Mouse (Mus musculus): ENCODE measurements around the gene Lamtor2.

The Lamtor2 gene

DNA sequence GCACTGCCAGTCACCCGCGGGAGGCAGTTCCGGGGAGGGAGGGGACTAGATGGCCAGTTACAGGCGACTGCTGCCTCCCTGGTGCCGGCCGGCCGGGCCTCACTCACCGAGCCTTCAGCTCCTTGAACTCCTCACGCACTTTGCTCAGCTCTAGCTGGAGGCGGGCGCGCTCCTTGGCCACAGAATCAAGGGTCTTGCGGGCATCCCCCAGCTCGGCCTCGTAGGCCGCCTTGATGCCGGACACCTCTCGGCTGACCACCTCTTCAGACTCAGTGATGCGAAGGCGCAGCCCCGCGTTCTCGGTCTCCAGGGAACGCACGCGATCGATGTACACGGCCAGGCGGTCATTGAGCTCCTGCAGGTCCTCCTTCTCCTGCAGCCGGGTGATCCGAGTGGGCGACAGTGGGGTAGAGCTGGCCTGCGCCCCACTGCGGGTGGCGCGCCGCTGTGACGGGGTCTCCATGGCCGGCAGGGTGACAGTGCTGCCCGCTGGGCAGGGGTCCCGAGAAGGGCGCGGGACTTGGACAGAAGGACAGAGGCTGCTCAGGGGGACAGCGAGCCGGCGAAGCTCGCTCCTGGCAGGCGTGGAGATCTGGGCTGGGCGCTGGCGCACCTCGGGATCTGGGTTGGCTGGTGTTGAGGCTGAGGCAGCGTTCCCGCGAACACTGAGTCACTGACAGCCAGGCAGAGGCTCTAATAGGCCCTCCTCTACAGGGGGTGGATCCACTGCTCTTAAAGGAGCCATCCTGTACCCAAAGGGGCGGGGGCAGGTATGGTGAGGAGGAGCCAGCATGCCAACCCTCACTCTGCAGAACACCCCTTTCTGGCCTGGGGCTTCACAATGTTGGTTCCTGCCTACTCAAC is 50.0 kb downstream of the Lamtor2 start:
- DNase-seq, result peak; percentile 26 to 41

DNA sequence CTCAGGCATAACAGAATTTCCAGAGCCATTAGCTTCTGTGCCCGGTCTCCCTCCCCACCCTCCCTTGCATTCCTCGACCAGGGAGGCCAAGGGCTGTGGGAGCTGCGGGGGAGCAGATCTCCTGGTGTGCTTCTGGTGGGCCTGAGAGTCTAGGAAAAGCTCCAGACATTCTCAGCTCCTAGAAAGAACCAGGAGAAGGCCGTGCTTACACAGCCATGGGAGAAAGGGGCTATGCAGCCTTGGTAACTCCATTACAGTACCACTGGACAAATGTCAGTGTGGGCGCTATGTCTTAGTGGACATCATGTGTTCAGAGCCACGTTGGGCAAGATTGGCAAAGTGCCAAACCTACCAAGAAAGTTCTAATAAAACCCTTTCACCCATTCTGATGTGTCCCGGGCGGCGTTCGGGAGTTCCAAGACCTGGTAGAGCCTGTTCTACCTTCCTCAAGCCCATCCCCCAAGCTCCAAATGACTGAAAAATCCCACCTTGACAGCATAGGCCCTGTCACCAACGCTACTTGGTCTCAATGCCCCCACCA is 50.8 kb downstream of the Lamtor2 start:
- no peak for DNase-seq

DNA sequence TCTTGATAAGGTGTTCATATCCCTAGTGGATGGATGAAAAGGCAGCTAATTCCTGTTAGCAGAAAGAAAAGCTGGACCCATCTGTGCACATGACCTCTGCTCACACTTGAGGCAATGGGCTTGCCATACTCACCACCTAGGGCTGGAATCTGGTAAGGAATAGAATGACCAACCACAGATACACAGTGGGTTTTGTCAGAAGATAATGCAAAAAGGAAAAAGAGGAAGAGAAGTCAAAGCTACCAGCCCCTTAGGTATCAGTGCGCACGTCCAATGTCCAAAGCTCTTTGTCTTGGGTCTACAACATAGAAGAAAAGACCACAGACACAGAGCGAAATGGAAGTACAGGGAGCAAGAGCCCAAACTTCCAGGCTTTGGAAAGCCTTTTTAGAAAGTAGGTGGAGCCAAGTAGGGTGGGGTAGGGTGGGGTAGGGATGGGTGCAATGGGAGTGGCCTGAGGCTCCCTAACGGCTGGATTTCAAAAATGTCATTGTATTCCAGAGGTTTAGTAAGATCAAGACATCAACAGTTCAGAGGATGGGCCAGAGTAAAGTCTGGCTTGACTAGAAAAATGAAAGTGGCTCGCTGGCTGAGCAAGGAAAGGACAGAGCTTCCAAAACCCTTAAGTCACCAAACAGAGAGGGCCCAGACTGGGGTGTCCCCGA is 51.4 kb downstream of the Lamtor2 start:
- no peak for DNase-seq

DNA sequence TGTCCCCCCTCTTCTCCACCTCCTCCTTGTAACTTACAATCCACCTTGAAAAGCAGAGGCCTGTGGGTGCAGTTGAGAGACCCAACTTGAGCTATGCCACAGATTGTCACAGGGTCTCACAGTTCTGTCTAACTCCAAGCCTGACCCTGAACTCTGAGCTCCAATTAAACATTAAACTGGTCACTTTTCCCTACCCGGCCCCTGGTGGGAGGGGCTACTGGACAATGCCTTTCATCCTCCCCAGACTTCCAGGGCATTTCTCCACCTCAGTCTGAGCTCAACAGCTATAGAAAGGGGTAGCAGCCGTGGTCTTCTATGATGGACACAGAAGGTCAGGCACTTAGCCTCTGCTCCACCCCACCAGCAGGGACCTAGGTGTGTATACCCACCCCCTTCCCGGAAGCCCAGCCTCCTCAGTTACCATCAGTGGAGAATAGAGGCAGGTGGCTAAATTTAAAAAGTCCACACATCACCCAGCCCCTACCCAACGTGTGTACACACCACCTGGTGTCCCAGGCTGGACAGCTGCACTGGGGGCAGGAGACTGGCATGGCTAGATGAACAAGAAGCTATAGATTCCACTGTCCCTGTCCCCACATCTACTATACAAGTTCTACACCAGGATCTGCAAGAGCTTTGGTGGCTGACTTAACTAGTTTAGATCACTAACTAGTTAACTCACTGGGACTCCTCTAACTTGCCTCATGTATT is 52.1 kb downstream of the Lamtor2 start:
- no peak for DNase-seq

DNA sequence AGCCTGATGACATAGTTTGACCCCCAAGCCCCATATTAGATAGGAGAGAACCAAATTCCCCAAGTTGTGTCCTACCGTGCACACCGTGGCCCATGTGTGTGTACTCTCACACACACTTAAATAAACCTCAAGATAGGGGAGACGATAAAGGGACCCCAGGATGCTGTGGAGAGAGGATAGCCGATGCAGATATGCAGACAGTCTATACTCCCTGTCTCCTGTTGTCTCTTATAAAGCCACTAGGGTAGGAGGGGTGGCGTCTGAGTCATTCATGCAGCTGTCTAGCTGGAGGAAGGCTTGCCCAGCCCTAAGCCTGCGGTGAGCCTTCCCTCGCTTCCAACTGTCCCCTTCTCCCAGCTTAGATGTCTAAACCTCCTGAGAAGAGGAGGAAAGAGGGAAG is 52.8 kb downstream of the Lamtor2 start:
- no peak for DNase-seq
